Mouse (Mus musculus) myocyte (in vitro differentiated cells): ENCODE results near the gene Mcemp1. TPM values are rescaled to one million over a fixed set of nuclear protein-coding genes. Genes with fewer than 3 reads are reported as not detected.

Experiments
- H3K27me3 ChIP-seq: one replicate; pipeline ENCODE4 v1.6.1; 2011; ENCODE audit not compliant: control insufficient read depth, insufficient read depth, insufficient read length
- H3K36me3 ChIP-seq: one replicate; pipeline ENCODE4 v1.6.1; 2011; ENCODE audit not compliant: control insufficient read depth, insufficient read depth
- H3K4me2 ChIP-seq: one replicate; pipeline ENCODE4 v1.6.1; 2011; ENCODE audit warnings: low read depth, control low read depth
- H3K4me3 ChIP-seq: one replicate; pipeline ENCODE4 v1.5.1; 2011; ENCODE audit warnings: mild to moderate bottlenecking, control low read depth, moderate library complexity
- H3K79me2 ChIP-seq: one replicate; pipeline ENCODE4 v1.6.1; 2011; ENCODE audit not compliant: control insufficient read depth, insufficient read depth
- H3ac ChIP-seq: one replicate; pipeline ENCODE4 v1.6.1; 2011; ENCODE audit not compliant: control insufficient read depth, insufficient read length
- CEBPB ChIP-seq: IDR thresholded peaks from 2 replicates; pipeline ENCODE4 v1.6.1; 2011; ENCODE audit warnings: mild to moderate bottlenecking, moderate library complexity; ENCODE audit not compliant: poor library complexity, insufficient read depth, severe bottlenecking
- MAX ChIP-seq: IDR thresholded peaks from one replicate; pipeline ENCODE4 v1.6.1; 2011; ENCODE audit warnings: low read depth, mild to moderate bottlenecking, control low read depth
- MYOD1 ChIP-seq, 3 experiments: IDR thresholded peaks; one replicate each; pipeline ENCODE4 v1.6.1; 2011; ENCODE audit warnings: control low read depth in 2 of 3, low read depth in 2 of 3, mild to moderate bottlenecking in 2 of 3, moderate library complexity in 1 of 3; ENCODE audit not compliant: insufficient read length in 2 of 3, control insufficient read depth in 1 of 3
- MYOG ChIP-seq, 3 experiments: IDR thresholded peaks; one replicate each; pipeline ENCODE4 v1.6.1; 2011; ENCODE audit warnings: control low read depth in 2 of 3, low read depth in 2 of 3, mild to moderate bottlenecking in 2 of 3; ENCODE audit not compliant: insufficient read length in 2 of 3, control insufficient read depth in 1 of 3, insufficient read depth in 1 of 3
- POLR2A ChIP-seq: IDR thresholded peaks from one replicate; pipeline ENCODE4 v1.6.1; 2011; ENCODE audit warnings: low read depth, mild to moderate bottlenecking, control low read depth, moderate library complexity; ENCODE audit not compliant: insufficient read length
- POLR2AphosphoS2 ChIP-seq: IDR thresholded peaks from one replicate; pipeline ENCODE4 v1.6.1; 2011; ENCODE audit warnings: low read depth, control low read depth; ENCODE audit not compliant: insufficient read length
- REST ChIP-seq: IDR thresholded peaks from one replicate; pipeline ENCODE4 v1.6.1; 2011; ENCODE audit warnings: mild to moderate bottlenecking, control low read depth, moderate library complexity; ENCODE audit not compliant: insufficient read depth, insufficient read length
- SRF ChIP-seq: IDR thresholded peaks from one replicate; pipeline ENCODE4 v1.6.1; 2011; ENCODE audit warnings: low read depth; ENCODE audit not compliant: control insufficient read depth, insufficient read length
- TCF12 ChIP-seq: IDR thresholded peaks from one replicate; pipeline ENCODE4 v1.6.1; 2011; ENCODE audit warnings: mild to moderate bottlenecking, control low read depth; ENCODE audit not compliant: poor library complexity, insufficient read depth, severe bottlenecking
- USF1 ChIP-seq: IDR thresholded peaks from one replicate; pipeline ENCODE4 v1.6.1; 2011; ENCODE audit warnings: low read depth, mild to moderate bottlenecking, control low read depth, moderate library complexity
- polyA plus RNA-seq: library from polyadenylated mRNA; unstranded; fragments of >200 nt; fragmentation: generic; extraction: Trizol; gene quantifications from one replicate; pipeline ENCODE4 v1.2.1, GENCODE M21; 2012; ENCODE audit warnings: missing spikeins

Gene Mcemp1
- polyA plus RNA-seq, 1 experiment = not detected

GRCm38 (mm10) chr8:3718559-3718958, 53.0 kb downstream of the Mcemp1 start:
- Histone ChIP-seq H3K79me2 (no peaks in the 10 kb centered on the region), H3ac (no peak overlapping the region), H3K36me3 (no peaks in the 10 kb centered on the region), H3K4me2 (no peak overlapping the region), H3K4me3 (no peak overlapping the region), H3K27me3 (no peaks in the 10 kb centered on the region)
- TF ChIP-seq POLR2A (no peak), CEBPB (no peak), TCF12 (no peak), USF1 (no peak), MYOG (IDR thresholded peaks at IDR 0.05; ENCODE audit: control insufficient read depth in 1 of 3, insufficient read depth in 1 of 3, insufficient read length in 2 of 3, low read depth in 2 of 3) (no peak), MAX (no peak), MYOD1 (IDR thresholded peaks at IDR 0.05; ENCODE audit: control insufficient read depth in 1 of 3, insufficient read length in 2 of 3, low read depth in 2 of 3) (no peak), REST (no peak), POLR2AphosphoS2 (no peak), SRF (no peak)

Other genes starting within 250 kb of the Mcemp1 start
- gene Pex11g, start 198.1 kb upstream of the Mcemp1 start, polyA plus RNA-seq = 5.5 TPM
- not detected for gene Tex45, start 194.9 kb upstream of the Mcemp1 start, polyA plus RNA-seq
- gene Zfp358, start 172.6 kb upstream of the Mcemp1 start, polyA plus RNA-seq = 29.2 TPM
- 44.1 TPM for gene Mcoln1, start 165.3 kb upstream of the Mcemp1 start, polyA plus RNA-seq
- 14.8 TPM for gene Pnpla6, start 150.4 kb upstream of the Mcemp1 start, polyA plus RNA-seq
- gene C330021F23Rik, start 97.8 kb upstream of the Mcemp1 start, polyA plus RNA-seq = 0.05 TPM
- 0.05 TPM for gene Camsap3, start 78.5 kb upstream of the Mcemp1 start, polyA plus RNA-seq
- 44.6 TPM for gene Xab2, start 44.4 kb upstream of the Mcemp1 start, polyA plus RNA-seq
- 51.7 TPM for gene Pet100, start 44.2 kb upstream of the Mcemp1 start, polyA plus RNA-seq
- 0.62 TPM for gene Pcp2, start 40.2 kb upstream of the Mcemp1 start, polyA plus RNA-seq
- gene Stxbp2, start 34.8 kb upstream of the Mcemp1 start, polyA plus RNA-seq = 7.7 TPM
- not detected for gene Retn, start 10.0 kb upstream of the Mcemp1 start, polyA plus RNA-seq
- 0.32 TPM for gene Fcor, start 6.6 kb downstream of the Mcemp1 start, polyA plus RNA-seq
- 35.8 TPM for gene Trappc5, start 10.5 kb downstream of the Mcemp1 start, polyA plus RNA-seq
- gene Fcer2a, start 28.4 kb downstream of the Mcemp1 start, polyA plus RNA-seq = 0.02 TPM
- gene Clec4g, start 54.9 kb downstream of the Mcemp1 start, polyA plus RNA-seq = not detected
- gene Cd209a, start 83.2 kb downstream of the Mcemp1 start, polyA plus RNA-seq = not detected
- not detected for gene Cd209e, start 188.6 kb downstream of the Mcemp1 start, polyA plus RNA-seq
- not detected for gene Cd209d, start 212.8 kb downstream of the Mcemp1 start, polyA plus RNA-seq